Mouse (Mus musculus) kidney, postnatal 14 days (tissue): ENCODE measurements around the gene Rgs21.

Source experiments
- DNase-seq: peaks from one replicate; pipeline ENCODE4 v3.0.0; 2022; ENCODE audit warnings: mixed read lengths

Rgs21 gene

DNA sequence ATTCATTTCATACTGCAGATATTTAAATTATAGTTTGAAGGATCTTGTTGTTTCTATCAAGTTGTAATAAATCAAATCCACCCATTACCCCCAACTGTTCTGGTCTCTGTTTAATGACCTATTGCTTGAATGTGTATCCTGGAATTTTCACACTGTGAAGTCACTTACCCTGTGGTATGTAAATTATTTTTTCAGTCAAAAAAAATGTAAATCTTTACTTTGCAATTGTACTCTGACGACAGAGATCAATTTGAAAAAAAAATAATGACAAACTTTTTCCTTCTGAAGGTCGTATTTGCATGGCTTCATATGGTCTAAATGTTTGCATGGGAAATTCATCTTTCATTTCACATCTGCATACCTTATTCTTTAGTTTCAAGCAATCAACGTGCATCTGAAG is at the start of gene Rgs21:
Rgs21 (minus strand) TSS at position 101 of the 400 bp plus-strand sequence.
- no peak for DNase-seq

DNA sequence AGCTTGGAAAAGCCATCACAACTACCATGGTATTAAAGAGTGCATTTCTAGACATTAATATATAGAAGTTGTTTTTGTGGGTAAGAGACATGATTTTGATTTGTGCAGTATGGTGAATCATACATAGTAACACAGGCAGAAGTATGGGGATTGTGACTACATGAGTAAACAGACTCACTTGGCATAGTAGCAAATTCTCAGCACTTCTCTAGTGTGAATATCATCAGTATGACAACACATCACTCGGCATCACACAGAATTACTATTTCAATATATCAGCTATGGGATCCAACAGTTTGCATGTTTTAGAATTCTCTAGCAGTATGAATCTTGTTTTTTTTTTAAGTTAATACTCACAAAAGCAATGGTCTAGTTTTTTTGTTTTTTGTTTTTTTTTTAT is 36.6 kb upstream of the Rgs21 start:
- no peak for DNase-seq

DNA sequence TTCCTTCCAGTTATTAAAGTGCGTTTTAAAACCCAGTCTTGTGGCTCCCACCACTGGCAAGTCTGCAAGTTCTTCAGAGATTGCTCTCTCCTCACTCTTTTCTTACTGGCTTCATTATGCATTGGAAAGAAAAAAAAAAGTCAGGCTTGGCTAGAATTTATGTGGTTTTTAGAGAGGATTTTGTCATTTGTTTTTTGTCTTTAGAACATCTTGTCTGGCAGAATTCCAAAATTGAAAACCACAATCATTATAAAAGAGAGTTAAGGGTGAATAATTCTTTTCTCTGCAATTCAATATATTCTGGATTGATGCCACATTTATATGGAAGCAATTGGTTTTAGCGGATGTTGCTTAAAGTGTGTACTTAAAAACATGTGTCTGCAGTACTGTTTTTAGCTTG is 35.5 kb upstream of the Rgs21 start:
- no peak for DNase-seq

DNA sequence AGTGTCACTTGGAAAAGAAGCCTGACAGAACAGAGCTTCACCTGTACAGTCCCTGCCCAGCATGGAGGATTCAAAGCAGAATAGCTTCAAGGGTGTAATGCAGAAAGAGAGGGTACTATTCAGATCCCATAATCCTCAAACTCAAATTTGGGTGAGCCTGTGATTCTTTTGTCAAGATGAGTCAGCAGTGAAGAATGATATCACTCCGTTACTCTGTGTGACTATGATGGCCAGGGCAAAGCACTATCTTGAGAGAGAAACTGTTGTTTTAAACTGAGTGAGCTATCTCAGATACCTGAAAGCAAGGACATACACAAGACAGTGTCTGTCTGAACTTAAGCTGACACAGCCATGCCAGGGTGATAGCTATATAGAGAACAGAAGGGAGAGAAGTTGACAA is 11.9 kb upstream of the Rgs21 start:
- DNase-seq: no peak

DNA sequence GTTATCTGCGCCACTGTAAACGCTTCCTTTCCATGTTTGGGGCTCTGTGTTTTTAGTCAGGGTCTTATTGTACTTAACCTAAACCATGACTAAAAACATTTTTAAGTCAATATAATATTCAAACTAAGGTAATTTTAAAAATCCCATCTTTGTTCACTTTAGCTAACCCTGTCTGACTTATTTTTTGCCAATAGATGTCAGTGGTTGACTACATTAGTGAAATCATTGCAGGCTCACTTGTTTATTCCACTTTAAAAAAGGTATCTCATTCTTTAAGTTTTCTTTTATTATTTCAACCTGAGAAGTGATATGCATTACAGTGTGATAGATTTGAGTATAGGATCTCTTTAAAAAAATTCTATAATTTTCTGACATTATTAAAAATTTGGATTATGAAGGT is 5.5 kb upstream of the Rgs21 start:
- no peak for DNase-seq

DNA sequence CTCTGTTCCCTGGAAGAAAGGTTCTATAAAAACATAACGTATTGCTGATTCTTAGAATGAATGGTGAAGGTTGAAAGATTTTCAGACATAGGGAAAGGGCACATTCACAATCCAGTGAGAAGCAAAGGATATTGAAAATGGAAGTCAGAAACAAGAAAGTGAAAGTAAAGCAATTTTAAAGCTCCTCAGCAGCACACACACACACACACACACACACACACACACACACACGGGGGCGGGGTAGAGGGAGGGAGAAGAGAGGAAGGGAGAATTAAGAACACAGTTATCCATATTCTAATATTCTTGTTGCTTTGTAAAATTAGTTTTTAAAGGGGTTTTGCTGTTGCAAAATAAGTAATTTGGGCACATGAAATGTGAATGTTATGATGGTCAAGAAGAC is 2.4 kb upstream of the Rgs21 start:
- DNase-seq: no peak

DNA sequence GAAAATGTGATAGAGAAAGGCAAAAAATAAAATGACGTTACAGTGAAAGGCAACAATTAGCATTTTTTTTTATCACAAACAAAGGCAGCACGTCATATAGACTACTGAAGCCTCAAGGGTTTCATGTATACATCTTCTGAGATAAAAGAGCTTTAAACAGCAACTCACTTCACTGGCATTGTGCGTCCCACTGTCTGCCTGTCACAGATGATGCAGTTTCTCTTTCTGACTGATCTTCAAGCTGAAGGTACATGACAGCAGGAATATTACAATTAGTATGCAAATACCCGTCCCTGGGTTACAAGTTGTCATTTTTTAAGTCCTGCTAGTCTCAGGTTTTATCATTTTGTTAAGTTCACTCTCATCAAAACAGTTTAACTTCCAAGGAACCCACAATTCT is 22.3 kb downstream of the Rgs21 start:
- no peak for DNase-seq

DNA sequence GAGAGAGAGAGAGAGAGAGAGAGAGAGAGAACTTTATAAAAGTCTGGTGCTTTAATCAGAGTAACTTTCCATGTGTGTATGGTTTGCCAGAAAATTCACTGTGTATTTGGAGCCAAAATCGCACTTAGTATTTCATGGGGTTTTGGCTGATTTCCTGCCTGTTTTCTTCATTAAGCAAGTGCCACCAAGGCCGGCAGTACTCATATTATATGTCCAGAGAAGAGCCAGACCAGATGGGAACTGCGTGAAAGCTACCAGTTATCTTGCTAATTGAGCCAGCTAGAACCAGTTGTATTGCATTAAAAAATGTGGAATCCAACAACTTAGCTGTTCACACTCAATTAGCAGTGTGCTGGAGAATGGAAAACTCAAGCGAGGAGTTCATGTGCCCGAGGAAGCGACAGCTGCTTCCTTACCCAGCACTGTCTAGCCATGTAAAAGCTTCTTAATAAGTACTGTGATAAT is 22.9 kb downstream of the Rgs21 start:
- DNase-seq: no peak

DNA sequence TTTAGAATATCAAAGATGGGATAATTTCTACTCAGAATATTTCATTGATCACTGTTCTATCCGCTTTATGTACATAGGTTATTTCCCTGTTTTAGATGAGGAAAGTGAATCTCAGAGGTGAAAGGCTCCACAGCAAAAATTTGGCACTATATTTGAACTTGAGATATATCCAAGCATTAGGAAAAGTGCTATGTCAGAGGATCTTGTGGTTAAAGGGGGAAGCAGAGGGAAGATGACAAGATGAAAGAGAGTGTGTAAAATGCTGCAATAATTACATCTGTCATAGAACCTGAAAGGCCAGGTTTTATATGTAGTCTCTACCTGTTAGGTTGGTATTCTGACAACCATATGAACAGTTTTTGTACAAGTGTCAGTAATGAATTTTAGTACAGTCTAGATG is 35.7 kb downstream of the Rgs21 start:
- DNase-seq: no peak

DNA sequence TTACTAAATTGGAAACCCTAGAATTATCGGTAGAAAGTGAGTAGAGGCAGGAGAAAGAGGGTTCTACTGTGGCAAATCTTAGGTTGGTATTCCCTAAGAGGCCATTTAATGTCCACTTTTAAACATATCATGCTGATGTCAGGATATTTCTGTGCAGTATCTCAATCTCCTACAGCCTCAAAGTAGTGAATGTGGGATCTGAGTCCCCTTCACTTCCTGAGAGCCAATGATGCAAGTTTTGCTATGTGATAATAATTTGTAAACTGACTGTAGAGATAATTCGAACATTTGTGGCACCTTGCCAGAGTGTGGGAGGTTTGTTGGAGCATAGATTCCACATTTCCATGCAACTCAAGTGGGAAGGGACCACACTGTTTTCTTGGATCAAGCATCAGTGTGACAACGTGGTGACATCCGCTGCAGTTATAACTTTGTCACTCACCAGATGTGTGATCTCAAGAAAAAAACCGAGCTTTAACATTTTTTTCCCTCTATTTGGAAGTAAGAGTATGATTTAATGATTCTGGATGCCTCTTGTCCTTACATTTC is 49.5 kb downstream of the Rgs21 start:
- DNase-seq: peak; percentile 1

DNA sequence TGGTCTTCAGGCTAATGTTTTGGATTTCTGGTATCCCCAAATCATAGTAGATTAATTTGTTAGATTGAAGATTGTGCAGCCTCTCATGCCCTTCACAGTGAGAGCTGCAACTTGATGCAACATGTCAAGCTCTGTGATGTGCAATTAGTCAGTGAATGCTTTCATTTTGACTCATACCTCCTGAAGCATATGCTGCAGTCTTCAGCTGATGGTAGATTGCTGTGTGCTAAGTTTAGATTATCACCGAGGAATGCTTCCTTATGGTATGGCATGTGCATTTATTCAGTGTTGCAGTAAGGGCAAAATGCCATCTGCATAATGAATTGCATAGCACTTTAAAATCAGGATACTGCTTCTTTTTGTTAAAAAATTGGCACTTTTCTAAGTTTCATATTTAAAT is 65.2 kb downstream of the Rgs21 start:
- DNase-seq: no peak

DNA sequence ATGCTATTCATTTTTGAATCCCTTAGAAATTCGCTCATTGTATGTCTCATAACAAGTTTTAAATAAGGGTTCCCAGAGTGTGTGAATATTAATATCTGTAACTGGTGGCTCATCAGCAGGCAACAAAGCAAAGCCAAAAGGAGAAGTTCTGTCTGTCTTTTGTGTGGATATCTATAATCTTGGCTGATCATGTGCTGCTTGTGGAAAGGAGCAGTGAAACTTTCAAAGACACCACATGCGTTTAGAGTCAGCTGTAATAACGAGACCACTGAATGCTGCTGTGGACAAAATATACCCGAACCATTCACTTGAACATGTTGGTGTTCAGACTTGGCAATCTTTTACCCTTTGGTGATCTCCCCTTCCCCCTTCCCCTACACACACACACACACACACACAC is 67.0 kb downstream of the Rgs21 start:
- no peak for DNase-seq

DNA sequence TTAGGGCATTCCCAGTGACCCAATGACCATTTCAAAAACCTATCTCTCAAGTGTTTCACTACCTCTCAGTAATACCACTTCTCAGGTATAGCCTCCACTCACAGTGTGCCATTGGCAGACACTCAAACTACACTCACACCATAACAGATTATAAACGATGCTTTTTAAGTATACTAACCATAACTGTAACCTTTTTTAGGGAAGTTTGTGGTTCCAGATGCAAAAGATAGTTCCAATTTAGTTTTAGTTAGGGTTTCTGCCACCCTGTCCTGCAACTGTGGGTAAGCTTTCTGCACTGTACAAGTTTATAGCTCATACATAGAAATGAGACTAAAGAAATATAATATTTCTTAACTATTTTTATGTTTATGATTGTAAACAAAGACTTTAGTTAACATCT is 67.7 kb downstream of the Rgs21 start:
- no peak for DNase-seq

DNA sequence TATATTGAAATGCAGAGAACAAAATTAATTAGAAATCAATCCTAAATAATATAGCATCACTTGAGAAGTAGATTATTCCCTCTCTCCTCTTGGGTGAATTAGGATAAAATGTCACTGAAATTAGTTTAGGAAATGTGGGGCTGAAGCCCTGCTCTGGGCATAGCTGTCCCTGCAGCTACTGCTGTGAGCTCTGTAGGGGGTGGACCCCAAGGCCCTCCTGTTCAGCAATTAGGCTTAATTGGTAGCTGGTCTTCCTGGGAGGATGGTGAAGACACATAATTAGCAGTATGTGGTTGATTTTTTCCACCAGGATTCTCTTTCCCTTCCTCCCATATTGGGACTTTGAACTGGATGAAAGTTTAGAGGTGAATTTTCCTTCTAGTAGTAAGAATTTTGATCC is 68.7 kb downstream of the Rgs21 start:
- DNase-seq: no peak

DNA sequence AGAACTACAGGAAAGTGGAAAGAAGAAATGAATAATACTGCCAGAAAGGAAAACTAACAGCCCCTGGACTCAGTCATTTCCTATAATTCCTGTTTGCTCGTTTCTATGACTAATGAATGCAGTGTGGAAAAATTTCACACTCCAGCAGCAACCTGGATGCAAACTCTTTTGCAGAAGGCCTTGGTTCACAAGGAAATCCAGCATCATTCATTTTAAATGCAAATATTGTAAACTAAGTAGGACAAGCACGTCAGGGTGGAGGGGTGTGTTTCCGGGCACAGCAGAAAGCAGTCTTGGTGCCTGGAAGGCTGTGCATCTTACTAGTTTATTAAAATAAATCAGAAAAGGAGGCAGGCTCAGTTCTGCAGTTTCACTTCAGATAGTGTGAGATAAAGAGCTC is 69.4 kb downstream of the Rgs21 start:
- no peak for DNase-seq

DNA sequence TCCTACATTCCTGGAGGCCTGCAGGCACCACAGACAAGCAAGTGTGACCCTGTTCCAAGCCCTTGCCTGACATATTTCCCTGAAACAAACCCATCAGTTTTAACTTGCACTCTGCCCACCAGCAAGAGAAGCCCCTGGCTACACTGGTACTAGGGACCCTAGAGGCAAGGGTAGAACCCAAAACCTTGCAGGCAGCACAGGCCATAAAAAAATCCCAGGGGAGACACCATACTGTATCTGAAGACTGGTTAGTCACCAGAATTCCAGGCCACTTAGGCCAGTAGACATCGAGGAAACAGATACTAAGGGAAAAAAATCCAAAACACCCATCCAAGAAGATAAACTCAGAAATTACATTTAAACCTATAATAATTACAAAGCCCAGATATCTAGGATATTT is 74.1 kb downstream of the Rgs21 start:
- DNase-seq: no peak

DNA sequence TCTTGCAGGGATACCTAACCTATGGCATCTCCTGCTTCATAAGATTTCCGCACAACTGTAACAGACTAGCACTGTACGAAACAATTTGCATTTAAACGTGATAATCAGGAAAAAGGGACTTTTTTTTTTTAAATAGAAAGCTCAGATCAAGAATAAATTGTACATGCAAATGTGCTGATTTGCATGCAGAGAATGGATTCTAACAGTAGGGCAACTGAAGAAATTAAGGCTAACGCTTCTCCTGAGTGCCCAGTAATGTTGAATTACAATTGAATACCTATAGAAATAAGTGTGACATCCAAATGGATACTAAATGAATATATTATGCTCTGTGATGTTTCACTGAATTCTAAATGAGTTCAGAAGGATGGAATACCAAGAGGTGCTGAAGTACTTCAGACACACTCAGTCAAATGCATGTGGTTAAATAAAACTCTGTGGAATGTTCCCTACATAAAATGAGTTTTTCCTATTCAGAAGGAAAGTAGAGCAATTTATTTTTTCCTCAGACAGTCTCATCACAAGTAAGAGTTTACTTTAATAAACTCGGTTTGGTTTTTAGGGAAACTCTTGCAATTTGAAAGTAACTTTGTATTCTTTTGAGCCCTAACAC is 79.1 kb downstream of the Rgs21 start:
- DNase-seq: no peak
